Mouse (Mus musculus) neural tube, embryonic 13.5 days (tissue): ENCODE measurements at regions not wholly inside any gene's neighbourhood (a gene's known extent, or its start where the extent isn't known, plus 50 kb on each side); places are given as distances from the start of the nearest gene placed in this dataset.

Experiments used
- ATAC-seq: fragments of 200-750 bp; cut with Nextera tagmentation; 2 replicates; pipeline ENCODE4 v1.8.0; 2017; ENCODE audit warnings: low read depth, mild to moderate bottlenecking, moderate TSS enrichment, moderate library complexity
- H3K27ac ChIP-seq: fragments of 300-500 bp; sonication (generic); replicated peaks from 2 replicates; pipeline ENCODE4 v1.5.1; 2015; ENCODE audit warnings: moderate library complexity, mild to moderate bottlenecking, inconsistent platforms
- H3K27me3 ChIP-seq: fragments of 300-500 bp; sonication (generic); 2 replicates; pipeline ENCODE4 v1.6.1; 2015; ENCODE audit warnings: mild to moderate bottlenecking, inconsistent platforms
- H3K36me3 ChIP-seq: fragments of 300-500 bp; sonication (generic); 2 replicates; pipeline ENCODE4 v1.6.1; 2015; ENCODE audit warnings: mild to moderate bottlenecking, inconsistent platforms
- H3K4me1 ChIP-seq: fragments of 300-500 bp; sonication (generic); replicated peaks from 2 replicates; pipeline ENCODE4 v1.6.1; 2015; ENCODE audit warnings: inconsistent platforms
- H3K4me2 ChIP-seq: fragments of 300-500 bp; sonication (generic); 2 replicates; pipeline ENCODE4 v1.6.1; 2015; ENCODE audit warnings: inconsistent platforms, mild to moderate bottlenecking, moderate library complexity
- H3K4me3 ChIP-seq: fragments of 300-500 bp; sonication (generic); 2 replicates; pipeline ENCODE4 v1.5.1; 2015; ENCODE audit warnings: mild to moderate bottlenecking, inconsistent platforms
- H3K9ac ChIP-seq: fragments of 300-500 bp; sonication (generic); 2 replicates; pipeline ENCODE4 v1.6.1; 2015; ENCODE audit warnings: moderate library complexity, mild to moderate bottlenecking, inconsistent platforms
- H3K9me3 ChIP-seq: fragments of 300-500 bp; sonication (generic); 2 replicates; pipeline ENCODE4 v1.6.1; 2016; ENCODE audit warnings: inconsistent platforms
- WGBS: fragments of 180-500 bp; shearing (Covaris S2); methylation state at CpG from one replicate; pipeline ENCODE4 v1.1.7; 2015; 5-methylcytosine and 5-hydroxymethylcytosine counted together

DNA sequence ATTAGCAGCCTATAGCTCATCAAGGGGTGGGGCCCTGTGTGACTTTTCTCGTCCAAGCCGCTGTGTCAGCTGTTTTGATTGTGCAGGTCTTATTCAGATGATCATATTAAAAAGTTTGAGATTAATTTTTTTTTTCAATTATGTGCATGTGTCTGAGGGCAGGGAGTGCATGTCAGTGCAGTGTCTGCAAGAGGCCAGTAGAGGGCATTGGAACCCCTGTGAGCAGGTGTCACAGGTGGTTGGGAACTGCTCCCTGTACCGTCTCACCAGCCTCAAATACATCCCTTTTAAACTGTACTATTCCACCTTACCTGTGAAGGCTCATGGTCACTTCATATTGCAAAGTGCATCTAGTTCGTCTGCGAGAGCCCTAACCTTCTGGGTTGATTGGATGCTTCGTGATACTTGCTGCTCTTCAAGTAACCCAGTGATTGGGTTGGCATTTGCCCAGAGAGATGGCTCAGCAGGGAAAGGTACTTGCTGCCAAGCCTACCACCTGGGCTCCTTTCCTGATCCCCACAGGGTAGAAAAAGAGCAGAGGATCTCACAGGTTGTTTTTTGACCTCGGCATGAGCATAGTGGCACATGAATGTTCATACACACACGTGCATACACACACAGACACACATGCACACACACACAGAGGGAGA is 178.3 kb upstream of the Fam19a5 start:
- Histone ChIP-seq H3K27me3 (no peaks in the 10 kb centered on the region), H3K36me3 (no peaks in the 10 kb centered on the region), H3K4me1 (no peaks in the 10 kb centered on the region), H3K4me3 (no peak overlapping the region), H3K4me2 (no peak overlapping the region), H3K27ac (no peak overlapping the region), H3K9ac (no peak overlapping the region), H3K9me3 (no peaks in the 10 kb centered on the region)
- WGBS, result 48% methylated on average over 8 of the region's 8 CpGs
- no peak for ATAC-seq

DNA sequence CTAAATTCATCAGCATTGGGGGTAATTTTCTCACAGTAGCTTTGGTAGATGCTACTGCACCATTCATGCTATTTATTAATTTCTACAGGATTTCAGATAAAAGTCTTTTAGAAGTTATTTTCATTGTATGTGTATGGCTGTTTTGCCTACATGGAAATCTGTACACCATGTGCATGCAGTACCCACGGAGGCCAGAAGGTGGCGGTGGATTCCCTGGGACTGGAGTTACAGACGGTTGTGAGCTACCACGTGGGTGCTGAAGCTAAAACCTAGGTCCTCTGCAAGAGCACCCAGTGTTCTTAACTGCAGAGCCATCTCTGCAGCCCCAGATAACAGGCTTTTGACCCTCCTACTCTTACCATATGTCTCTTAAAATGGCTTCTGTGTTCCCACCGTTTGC is 176.7 kb upstream of the Fam19a5 start:
- 50% methylated on average over 5 of the region's 5 CpGs for WGBS
- ATAC-seq, result no peak
- Histone ChIP-seq H3K36me3 (no peaks in the 10 kb centered on the region), H3K4me2 (no peak overlapping the region), H3K4me3 (no peak overlapping the region), H3K4me1 (no peaks in the 10 kb centered on the region), H3K9me3 (no peaks in the 10 kb centered on the region), H3K9ac (no peak overlapping the region), H3K27me3 (no peaks in the 10 kb centered on the region), H3K27ac (no peak overlapping the region)

DNA sequence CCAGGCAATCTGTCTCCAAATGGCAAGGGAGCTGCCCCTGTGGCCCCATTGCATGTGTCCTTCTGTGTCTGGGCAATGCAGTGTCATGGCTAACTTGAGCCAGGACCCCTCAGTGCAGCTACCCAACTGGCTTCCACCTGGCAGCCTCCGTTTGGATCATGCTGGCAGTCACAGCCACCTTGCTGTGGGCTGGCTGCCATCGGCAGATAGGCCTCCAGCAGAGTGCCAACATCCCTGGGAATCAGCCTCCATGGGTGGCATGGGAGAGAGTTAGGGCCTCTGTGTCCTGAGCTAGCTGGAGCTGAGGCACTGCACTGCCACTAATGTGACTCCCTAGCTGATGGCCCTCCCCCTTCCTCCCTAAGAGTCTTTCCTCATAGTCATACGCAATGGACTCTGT is 174.7 kb upstream of the Fam19a5 start:
- WGBS, result 84% methylated on average over 3 of the region's 3 CpGs
- no peak overlapping the region for H3K4me3 ChIP-seq

DNA sequence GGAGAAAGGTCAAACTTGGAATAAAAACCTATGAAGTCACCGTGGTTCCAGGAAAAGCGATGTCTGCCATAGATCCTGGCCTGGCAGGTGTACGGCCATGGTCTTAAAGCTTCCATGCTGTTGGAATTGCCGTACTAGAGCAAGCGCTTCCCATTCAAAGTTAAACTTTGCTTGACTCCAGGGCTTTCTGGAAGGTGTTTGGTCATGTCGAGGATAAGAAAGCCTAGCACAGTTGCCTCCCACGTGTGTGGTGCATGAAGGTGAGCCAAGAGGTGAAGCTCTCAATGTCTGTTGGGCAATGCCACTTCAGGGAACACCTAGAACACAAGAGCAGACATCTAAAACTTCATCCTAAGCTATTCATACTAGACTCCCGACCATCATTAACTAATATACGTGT is 174.3 kb upstream of the Fam19a5 start:
- Histone ChIP-seq H3K4me1 (peaks cover 6% of the 10 kb centered on the region), H3K27me3 (no peaks in the 10 kb centered on the region), H3K4me2 (no peak overlapping the region), H3K4me3 (no peak overlapping the region), H3K9me3 (no peaks in the 10 kb centered on the region), H3K9ac (no peak overlapping the region), H3K27ac (no peak overlapping the region), H3K36me3 (no peaks in the 10 kb centered on the region)
- 92% methylated on average over 9 of the region's 9 CpGs for WGBS
- no peak for ATAC-seq

More for the DNA sequence above, 174.7 kb upstream of the Fam19a5 start:
- no peak for ATAC-seq
- no peaks in the 10 kb centered on the region for H3K36me3 ChIP-seq
- H3K27ac ChIP-seq, result no peak overlapping the region
- no peaks in the 10 kb centered on the region for H3K9me3 ChIP-seq
- no peaks in the 10 kb centered on the region for H3K27me3 ChIP-seq
- no peak overlapping the region for H3K4me2 ChIP-seq
- H3K9ac ChIP-seq, result no peak overlapping the region
- peaks cover 2% of the 10 kb centered on the region for H3K4me1 ChIP-seq

DNA sequence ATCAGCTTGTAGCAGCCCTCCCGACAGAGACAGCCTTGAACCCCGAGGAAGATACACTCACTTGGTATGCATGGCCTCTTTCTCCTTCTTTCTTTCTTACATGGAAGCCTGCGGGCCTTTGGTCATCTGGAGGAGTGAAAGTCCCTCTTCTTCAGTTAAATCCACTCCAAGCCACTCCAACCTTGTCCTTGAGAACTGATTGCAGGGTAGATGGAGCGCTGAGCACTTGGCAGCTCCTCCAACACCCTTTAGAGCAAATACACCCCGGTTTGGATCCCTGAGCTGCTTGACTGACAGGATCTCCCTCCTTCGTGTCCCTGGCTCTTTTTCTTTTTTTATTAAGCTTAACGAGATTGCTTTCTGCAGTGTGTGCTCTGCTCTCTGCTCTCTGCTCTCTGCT is 173.3 kb upstream of the Fam19a5 start:
- H3K27me3 ChIP-seq, result no peaks in the 10 kb centered on the region
- H3K4me2 ChIP-seq, result no peak overlapping the region
- no peak overlapping the region for H3K9ac ChIP-seq
- no peak overlapping the region for H3K27ac ChIP-seq
- peaks cover 14% of the 10 kb centered on the region for H3K4me1 ChIP-seq
- H3K4me3 ChIP-seq, result no peak overlapping the region
- ATAC-seq, result no peak
- H3K9me3 ChIP-seq, result no peaks in the 10 kb centered on the region
- no peaks in the 10 kb centered on the region for H3K36me3 ChIP-seq
- 86% methylated on average over 7 of the region's 7 CpGs for WGBS

DNA sequence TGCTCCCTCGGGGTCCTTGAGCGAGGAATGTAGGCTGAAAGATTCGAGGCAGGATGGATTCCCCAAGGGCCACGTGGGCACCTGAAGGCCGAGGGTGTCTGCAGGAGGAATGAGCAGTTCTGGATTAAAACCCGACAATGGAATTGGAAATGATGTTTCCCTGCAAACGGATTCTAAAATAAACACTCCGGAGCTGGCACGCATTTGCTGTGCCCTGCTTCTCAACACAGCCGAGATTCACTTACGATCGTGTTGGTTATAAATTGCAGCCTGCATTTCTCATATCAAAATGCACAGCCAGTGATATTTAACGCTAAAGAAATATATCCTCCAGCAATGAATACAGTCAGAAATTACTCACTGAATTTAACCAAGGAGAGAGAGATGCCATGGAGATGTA is 169.4 kb upstream of the Fam19a5 start:
- Histone ChIP-seq H3K4me3 (no peak overlapping the region), H3K9me3 (no peaks in the 10 kb centered on the region), H3K4me1 (peaks cover 14% of the 10 kb centered on the region), H3K9ac (0 out of 2 replicates have a peak overlapping the region, but pooled peaks have one; percentile 5), H3K27ac (peak overlapping the region; percentile 64), H3K36me3 (no peaks in the 10 kb centered on the region), H3K27me3 (no peaks in the 10 kb centered on the region), H3K4me2 (no peak overlapping the region)
- 68% methylated on average over 13 of the region's 13 CpGs for WGBS
- no peak for ATAC-seq

DNA sequence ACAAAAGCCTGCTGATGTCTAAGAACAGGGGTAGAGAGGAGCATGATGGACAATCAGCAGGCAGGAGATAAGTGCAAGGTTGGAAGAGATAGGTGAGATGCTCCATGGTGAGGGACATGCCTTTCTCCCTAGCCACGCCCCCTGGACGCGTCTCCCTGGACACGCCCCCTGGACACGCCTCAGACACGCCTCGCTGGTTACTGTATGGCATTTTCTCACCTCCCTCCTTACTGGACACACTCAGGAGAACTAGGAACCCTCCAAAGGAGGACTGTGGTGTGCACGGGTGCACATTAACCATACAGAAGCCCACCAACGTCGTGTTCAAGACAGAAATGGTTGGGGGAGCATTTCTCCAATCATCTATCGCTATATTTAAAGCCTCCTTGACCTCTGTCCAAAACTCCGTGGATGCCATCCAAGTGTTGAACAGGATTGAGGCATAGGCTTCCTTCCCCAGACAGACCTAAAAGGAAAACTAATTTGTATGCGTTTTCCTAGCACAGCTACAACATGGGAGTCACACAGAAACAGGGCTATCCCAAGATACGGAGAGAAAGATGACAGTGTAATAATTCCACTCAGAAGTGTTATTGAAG is 168.4 kb upstream of the Fam19a5 start:
- peak overlapping the region; percentile 59; the same call in 1 of the 2 replicates for H3K27ac ChIP-seq
- no peak for ATAC-seq

DNA sequence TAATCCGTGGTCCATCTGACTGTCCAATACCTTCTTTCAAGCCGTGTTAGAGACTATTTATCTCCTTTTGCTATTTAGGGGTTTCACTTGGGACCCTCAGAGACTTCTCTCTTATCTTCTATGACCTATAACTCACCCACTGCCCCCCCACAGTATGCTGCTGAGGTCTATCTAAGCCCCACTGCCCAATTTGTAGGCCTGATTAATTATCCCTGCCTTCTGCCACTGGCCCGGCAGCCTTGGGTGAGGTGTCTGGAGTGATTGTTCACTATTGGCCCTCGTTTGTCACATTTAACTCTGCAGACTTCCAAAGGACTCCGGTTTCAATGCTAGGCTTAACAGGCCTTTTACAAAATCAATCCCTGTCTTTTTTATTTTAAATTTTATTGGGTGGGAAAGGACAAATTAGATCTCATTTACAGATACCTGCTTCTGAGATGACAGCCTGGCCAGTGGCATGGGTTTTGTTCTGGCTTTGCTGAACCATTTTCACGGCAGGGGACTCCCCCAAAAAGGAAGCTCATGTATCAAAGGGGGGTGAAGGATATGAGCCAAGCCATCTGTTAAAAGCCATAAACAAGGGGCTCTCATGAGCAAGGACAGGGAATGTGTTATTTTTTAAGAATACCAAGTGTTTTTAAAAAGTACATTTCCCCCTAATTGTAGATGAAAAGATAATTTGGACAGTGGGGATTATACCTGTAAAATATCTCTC is 160.4 kb upstream of the Fam19a5 start:
- WGBS, result 45% methylated on average over 6 of the region's 6 CpGs

More for the DNA sequence above, 168.4 kb upstream of the Fam19a5 start:
- H3K9me3 ChIP-seq, result no peaks in the 10 kb centered on the region
- H3K4me1 ChIP-seq, result peaks cover 14% of the 10 kb centered on the region
- H3K36me3 ChIP-seq, result no peaks in the 10 kb centered on the region
- H3K4me3 ChIP-seq, result no peak overlapping the region
- 77% methylated on average over 14 of the region's 14 CpGs for WGBS
- no peak overlapping the region for H3K9ac ChIP-seq
- no peaks in the 10 kb centered on the region for H3K27me3 ChIP-seq
- H3K4me2 ChIP-seq, result no peak overlapping the region

DNA sequence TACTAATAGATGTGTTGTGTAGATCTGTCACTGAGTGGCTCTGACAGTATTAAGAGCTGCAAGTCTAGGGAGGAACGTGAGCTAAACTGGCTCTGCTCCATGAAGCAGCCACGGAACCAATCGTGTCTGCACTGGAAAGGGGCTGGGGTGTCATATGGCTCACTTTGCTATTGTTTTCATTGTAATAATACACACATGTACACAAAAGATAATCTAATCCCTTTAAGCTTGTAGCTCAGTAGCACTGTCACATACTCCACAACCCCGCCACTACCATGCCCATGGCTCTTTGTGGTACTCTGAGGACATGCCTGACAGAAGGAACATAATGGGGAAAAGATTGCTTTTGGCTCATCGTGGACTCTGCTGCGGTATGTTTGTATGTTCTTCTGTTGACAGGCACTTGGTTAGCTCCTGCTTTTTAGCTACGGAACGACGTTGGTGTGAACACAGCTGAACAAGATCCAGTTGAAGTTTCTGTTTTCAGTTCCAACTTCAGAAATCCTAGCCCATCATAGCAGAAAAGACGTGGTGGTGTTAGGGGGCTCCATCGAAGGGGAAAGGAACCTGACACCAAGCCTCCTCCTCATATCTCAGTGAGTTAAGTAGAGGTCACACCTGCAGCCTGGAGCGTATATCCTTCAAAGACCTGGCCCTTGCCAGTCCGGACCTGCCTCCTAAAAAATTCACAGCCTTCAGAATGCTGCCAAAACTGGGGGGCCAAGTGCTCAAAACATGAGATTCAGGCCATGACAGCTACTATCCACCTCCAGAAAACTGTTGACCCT is 159.6 kb upstream of the Fam19a5 start:
- Histone ChIP-seq H3K27me3 (no peaks in the 10 kb centered on the region), H3K4me2 (no peak overlapping the region), H3K27ac (no peak overlapping the region), H3K9me3 (no peaks in the 10 kb centered on the region), H3K4me1 (peaks cover 11% of the 10 kb centered on the region; the same call in 1 of the 2 replicates), H3K9ac (no peak overlapping the region), H3K4me3 (no peak overlapping the region), H3K36me3 (no peaks in the 10 kb centered on the region)
- WGBS, result 72% methylated on average over 13 of the region's 13 CpGs
- ATAC-seq, result no peak

More for the DNA sequence above, 160.4 kb upstream of the Fam19a5 start:
- no peaks in the 10 kb centered on the region for H3K36me3 ChIP-seq
- no peaks in the 10 kb centered on the region for H3K27me3 ChIP-seq
- peaks cover 11% of the 10 kb centered on the region; the same call in 1 of the 2 replicates for H3K4me1 ChIP-seq
- no peak for ATAC-seq
- H3K27ac ChIP-seq, result 0 out of 2 replicates have a peak overlapping the region, but pooled peaks have one; percentile 1
- H3K9ac ChIP-seq, result no peak overlapping the region
- no peak overlapping the region for H3K4me3 ChIP-seq
- no peak overlapping the region for H3K4me2 ChIP-seq
- H3K9me3 ChIP-seq, result no peaks in the 10 kb centered on the region

DNA sequence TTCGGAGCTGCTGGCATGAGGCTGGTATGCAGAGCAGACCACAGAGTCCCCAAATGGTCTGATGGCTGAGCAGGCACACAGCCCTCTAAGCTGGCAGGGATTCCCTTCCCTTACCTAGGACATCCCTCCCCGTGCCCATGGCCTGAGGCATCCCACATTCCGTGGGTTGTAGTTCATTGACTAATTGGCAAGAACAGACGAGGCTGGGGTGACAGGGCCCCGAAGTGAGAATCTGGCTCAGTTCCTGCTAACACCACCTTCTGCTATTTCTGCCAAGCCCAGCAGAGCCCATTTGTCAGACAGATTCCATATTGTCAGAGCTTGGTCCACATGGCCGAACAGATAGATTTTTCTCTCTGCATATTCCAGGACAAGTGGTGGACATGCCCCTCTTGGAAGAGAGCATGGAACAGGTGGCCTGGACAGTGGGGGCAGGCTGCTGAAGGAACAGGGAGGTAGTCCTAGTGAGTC is 157.6 kb upstream of the Fam19a5 start:
- Histone ChIP-seq H3K36me3 (no peaks in the 10 kb centered on the region), H3K9ac (no peak overlapping the region)

DNA sequence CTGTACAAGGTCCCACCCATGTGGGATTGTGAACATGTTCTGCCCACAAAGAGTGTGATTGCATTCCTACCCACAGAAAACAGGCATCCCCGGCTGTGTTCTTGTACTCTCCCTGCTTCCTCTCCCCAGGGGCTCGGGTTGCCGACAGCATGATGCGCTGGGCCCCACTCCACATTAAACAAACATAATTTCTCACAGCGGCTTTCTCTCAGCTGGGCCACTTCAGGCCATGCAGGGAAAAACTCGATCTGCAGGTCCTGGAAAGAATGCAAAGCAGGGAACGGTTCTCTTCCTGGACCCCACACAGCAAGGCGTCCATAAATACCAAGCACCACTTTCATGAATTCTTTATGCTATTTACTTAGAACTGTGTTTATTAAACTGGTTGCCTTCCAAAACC is 152.7 kb upstream of the Fam19a5 start:
- H3K4me3 ChIP-seq, result no peak overlapping the region
- no peaks in the 10 kb centered on the region for H3K36me3 ChIP-seq
- 41% methylated on average over 8 of the region's 8 CpGs for WGBS
- ATAC-seq, result no peak
- H3K9ac ChIP-seq, result no peak overlapping the region
- H3K4me1 ChIP-seq, result peaks cover 6% of the 10 kb centered on the region; the same call in 1 of the 2 replicates
- no peak overlapping the region for H3K4me2 ChIP-seq
- H3K27ac ChIP-seq, result no peak overlapping the region
- no peaks in the 10 kb centered on the region for H3K9me3 ChIP-seq
- no peaks in the 10 kb centered on the region for H3K27me3 ChIP-seq

More for the DNA sequence above, 157.6 kb upstream of the Fam19a5 start:
- ATAC-seq, result no peak
- Histone ChIP-seq H3K27ac (no peak overlapping the region), H3K4me1 (peaks cover 18% of the 10 kb centered on the region; the same call in 1 of the 2 replicates), H3K27me3 (no peaks in the 10 kb centered on the region), H3K4me2 (no peak overlapping the region), H3K4me3 (no peak overlapping the region), H3K9me3 (no peaks in the 10 kb centered on the region)
- 83% methylated on average over 6 of the region's 6 CpGs for WGBS

DNA sequence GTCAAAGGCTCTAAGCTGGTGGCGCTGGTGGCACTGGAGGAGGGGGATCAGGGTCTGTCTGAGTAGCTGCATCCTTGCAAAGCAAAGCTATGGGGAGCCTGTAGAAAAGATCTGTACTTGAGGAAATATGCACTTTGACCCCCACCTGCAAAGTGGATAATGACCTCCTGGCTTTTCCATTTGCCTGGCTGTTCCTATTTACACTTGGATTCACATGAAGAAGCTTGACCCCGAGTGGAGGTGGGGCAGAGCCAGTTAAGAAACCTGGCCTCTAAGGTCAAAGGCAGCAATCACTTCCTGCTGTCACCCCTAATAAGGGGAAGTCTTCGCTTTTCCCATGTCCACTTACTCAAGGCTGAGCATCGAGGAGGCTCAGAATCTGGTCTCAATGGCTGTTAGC is 145.7 kb upstream of the Fam19a5 start:
- H3K4me2 ChIP-seq, result no peak overlapping the region
- H3K9ac ChIP-seq, result no peak overlapping the region
- no peaks in the 10 kb centered on the region for H3K36me3 ChIP-seq
- ATAC-seq, result no peak
- no peak overlapping the region for H3K27ac ChIP-seq
- no peaks in the 10 kb centered on the region for H3K27me3 ChIP-seq
- no peaks in the 10 kb centered on the region for H3K4me1 ChIP-seq
- H3K9me3 ChIP-seq, result no peaks in the 10 kb centered on the region
- no peak overlapping the region for H3K4me3 ChIP-seq
- 68% methylated on average over 4 of the region's 4 CpGs for WGBS
